Mouse (Mus musculus): ENCODE measurements around the gene Tcp11.

The Tcp11 gene

DNA sequence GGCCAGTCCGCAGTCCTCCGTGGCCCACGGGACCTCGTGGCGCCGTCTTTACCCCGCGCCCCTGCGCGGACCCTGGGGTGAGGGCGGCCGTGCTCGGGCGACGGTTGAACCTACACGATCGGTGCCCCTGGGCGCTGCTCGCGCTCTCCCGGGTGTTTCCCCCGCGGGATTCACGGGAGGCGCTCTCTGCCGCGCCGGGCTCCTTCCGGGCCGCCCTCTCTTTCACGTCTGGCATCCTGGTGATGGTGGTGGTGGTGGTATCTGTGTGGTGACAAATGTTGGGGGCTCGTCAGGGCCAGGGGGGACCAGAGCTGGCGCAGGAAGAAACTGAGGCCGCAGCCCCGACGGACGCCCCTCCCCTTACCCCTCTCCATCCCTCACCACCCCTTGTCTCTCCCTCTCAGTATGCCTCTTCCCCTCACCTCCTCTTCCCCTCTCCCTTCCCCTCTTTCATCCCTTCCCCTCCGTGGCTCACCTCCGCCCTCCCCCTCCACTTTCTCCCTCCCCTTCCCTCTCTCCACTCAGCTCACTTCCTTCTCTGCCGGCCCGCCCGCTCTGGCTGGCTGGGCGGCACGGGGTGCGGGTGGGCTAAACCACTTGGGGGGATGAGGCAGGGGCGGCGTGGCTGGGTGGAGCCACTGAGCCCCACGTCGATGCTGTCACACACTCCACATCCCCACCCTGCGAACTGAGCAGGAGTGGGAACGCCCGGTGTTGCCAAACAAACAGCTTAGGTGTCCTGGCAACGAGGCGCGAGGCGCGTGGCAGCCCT, at the start of gene Tcp11:
TSS of gene Tcp11 (minus strand) at position 595 of the 772 bp plus-strand sequence.
- DNase-seq: peak; percentile 83

- no peak for DNase-seq
These were observed 49.4 kb upstream of the Tcp11 start for GRCm38 (mm10) chr17:28129796-28130195.

- DNase-seq: no peak
These were observed 43.9 kb upstream of the Tcp11 start for GRCm38 (mm10) chr17:28124368-28124767.

DNA sequence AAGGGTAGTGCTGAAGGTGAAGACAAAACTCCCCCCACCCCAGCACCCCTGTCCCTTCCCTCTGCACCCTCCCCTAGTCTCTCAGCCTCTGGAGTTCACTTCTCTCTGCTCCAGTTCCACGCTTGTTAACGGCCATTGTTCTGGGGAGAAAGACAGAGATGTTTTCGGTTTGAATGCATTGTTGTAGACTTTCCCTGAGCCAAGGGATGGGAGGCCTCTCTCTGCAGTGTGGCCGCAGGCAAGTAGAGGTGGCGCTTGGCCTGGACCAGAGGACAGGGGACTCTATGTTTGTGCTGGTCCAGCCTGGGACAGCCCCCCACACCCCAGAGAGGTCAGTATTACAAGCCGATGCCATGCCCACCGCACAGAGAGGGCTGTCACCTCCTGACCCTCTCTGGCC, 43.2 kb upstream of the Tcp11 start:
- no peak for DNase-seq

GRCm38 (mm10) chr17:28122949-28123348, 42.5 kb upstream of the Tcp11 start:
- DNase-seq: no peak

GRCm38 (mm10) chr17:28120460-28120859, 40.0 kb upstream of the Tcp11 start:
- no peak for DNase-seq

- peak; percentile 55 for DNase-seq
These were observed 37.2 kb upstream of the Tcp11 start for GRCm38 (mm10) chr17:28117451-28118209.

DNA sequence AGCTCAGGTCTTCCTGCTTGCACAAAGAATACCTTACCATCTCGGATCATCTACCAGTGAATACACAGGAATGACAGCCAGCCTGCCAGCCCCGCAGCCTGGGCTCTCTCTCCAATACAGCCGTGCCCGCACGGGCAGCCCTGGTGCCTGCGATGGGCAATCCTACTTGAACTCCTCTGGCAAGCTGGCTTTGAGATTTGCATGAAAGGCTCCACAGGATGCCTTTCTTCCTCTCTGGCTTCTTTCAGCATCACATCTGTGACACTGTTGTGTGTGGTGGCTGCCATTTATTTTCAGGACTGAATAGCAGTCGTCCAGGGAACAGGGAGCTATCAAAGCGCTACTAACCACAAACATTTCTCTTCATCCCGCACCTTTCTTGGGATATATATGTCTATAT, 35.9 kb upstream of the Tcp11 start:
- no peak for DNase-seq

DNA sequence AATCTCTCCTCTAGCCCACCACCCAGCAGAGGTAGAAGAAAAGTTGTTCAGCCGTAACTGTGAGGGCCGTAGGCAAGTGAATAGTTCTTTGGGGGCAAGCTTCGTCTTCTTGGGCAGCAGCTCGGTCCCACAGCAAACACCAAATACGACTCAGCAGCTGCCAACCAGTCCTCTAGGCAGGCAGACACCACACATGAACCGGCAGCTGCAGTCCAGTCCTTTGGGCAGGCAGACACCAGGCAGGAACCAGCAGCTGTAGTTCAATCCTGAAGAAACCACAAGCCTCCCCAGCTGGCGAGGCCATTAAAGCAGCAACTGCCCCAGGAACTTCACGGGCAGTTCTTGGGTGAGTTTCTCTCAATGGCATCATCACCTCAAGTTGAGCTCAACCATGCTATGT, 31.8 kb upstream of the Tcp11 start:
- no peak for DNase-seq

GRCm38 (mm10) chr17:28107275-28107674, 26.8 kb upstream of the Tcp11 start:
- DNase-seq: no peak

- no peak for DNase-seq
These were observed 25.9 kb upstream of the Tcp11 start for GRCm38 (mm10) chr17:28106352-28106751.

DNA sequence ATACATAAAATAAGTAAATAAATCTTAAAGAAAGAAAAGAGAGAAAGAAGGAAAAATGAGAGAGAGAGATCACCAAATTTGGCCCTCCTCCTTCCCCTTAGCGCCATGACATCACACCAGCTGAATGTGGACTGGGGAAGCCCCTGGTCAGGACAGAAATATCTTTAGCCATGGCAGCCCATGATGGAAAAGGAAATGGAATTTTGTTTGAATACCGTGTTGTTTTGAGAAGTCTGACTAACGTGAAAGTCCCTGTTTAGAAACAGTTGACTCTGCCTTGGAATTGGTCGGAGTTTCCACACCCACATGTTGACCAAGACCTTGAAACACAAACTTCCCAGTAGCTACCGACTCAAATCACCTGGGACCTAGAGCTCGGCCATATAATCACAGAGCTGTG, 24.0 kb upstream of the Tcp11 start:
- no peak for DNase-seq

DNA sequence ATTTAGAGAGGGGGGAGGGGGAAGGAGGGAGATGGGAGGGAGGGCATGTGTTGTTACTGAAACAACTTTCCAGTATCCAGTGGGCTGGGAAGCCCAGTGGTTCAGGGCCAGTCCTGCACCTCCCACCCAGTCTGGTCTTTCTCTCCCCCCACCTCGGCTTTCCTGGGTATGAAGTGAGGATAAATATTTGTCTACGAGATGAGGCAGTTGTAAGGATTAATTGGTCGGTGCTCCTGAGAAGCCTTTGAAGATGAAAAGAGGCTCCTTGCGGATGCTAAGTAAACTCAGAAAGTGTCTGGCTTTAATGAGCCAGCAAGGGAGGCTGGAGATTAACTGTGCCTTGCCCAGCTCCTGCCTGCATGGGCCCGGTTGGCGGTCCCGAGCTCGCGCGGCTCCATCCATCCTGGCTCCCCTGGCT, 21.5 kb upstream of the Tcp11 start:
- no peak for DNase-seq

DNA sequence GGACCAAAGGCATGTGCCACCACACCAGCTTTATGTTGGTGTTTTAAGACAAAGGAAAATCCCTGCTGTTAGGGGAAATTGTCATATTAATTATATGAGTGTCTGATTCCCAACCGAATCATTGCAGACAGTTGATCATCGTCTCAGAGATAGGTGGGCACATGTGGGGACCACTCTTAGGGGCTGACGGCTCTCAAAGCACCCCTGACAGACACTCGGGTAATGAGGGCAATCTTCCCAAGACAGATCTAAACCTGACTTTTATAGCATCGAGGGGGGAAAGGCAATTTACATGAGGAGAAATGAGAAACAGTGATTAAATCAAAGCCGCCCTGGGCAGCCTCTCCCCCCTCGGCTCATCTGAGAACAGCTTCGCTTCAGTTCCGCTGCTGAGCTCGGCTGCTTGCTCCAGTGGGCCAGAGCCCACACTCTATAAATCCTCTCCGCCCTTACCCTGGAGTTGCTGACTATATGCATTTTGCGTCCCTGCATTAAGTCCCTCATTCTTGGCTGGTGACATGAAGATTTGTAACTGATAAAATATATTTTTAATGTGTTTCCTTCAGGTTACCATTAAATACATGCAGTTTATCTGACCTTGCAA, 20.9 kb upstream of the Tcp11 start:
- DNase-seq: no peak

- no peak for DNase-seq
These were observed 20.2 kb upstream of the Tcp11 start for GRCm38 (mm10) chr17:28100669-28101068.

DNA sequence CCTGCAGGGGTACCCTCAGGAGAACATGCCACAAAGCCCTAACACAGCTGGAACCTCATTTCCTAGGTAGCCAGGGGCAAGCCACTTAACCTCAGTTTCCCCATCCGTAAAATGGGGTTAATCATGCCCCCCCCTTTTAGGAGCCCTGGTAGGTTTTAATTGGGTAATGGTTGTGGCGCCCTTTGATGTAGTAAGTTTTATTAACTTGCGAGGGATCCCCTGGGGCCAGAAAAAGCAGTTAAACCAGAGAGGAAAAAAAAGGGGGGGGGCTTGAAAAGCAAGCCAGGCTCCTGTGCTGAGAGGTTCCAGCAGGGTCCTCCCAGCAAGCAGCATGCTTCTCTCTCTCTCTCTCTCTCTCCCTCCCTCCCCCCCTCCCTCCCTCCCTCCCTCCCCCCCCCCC, 18.6 kb upstream of the Tcp11 start:
- no peak for DNase-seq

GRCm38 (mm10) chr17:28097308-28097707, 16.9 kb upstream of the Tcp11 start:
- DNase-seq: no peak

- no peak for DNase-seq
These were observed 16.0 kb upstream of the Tcp11 start for GRCm38 (mm10) chr17:28096418-28096817.

DNA sequence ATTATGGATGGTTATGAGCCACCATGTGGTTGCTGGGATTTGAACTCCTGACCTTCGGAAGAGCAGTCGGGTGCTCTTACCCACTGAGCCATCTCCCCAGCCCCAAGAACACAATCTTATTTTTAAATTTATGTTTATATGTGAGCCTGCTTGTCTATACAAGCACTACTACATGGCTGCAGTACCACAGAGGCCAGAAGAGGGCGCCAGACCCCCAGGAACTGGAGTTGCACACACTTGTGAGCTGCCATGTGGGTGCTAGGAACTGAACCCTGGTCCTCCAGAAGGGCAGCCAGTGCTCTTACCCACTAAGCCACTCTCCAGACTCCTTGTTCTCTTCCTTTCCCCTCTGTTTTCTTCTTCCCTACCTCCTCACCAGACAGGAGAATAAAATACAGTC, 13.4 kb upstream of the Tcp11 start:
- no peak for DNase-seq

GRCm38 (mm10) chr17:28092297-28092696, 11.9 kb upstream of the Tcp11 start:
- DNase-seq: no peak

GRCm38 (mm10) chr17:28088718-28089117, 8.3 kb upstream of the Tcp11 start:
- DNase-seq: no peak

DNA sequence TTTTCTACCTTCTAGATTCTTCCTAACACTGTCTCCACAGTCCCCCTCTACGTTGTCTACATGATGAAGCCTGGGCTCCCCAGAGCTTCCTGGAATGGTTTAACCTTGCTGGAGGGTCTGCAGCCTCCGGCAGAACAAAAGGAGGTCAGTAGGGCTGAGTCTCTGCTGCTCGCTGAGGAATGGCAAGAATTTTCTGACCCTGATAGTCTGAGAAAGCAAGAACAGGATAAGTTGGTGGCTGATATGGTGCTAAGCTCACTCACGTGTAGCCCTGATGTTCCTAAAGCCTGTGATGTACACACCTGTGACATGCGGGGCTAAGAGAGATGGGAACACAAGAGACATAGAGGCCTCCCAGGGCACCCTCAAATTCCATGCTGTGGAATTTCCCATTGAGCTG, 7.0 kb upstream of the Tcp11 start:
- DNase-seq: no peak

DNA sequence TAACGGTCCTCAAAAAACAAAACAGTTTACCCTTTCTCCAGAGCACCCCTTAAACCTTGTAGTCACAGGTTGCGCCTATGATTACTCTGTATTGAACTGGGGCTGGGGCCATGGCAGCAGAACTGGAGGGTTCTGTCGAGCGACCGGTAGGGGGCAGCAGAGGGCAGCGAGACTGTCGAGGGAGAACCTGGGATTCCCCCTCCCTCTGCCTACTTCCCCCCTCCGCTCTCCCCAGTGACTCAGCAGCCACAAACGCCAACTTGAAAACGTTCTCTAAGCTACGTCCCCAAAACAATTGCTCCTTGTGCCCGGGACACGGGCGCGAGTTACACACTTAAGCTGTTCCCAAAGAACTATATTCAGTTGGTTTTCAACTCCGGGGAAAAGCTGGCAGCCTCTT, 4.5 kb upstream of the Tcp11 start:
- peak; percentile 94 for DNase-seq

GRCm38 (mm10) chr17:28084395-28084905, 4.0 kb upstream of the Tcp11 start:
- DNase-seq: no peak

Measured in lung, postnatal 10 days (tissue).